Mouse (Mus musculus): Measurements from ENCODE around the gene Olfr307.
"Not testable (repeated sequence)": the region's sequence is repeated elsewhere in the genome, so short reads cannot be mapped to it uniquely, and the experiment has no call there.

Olfr307 gene

DNA sequence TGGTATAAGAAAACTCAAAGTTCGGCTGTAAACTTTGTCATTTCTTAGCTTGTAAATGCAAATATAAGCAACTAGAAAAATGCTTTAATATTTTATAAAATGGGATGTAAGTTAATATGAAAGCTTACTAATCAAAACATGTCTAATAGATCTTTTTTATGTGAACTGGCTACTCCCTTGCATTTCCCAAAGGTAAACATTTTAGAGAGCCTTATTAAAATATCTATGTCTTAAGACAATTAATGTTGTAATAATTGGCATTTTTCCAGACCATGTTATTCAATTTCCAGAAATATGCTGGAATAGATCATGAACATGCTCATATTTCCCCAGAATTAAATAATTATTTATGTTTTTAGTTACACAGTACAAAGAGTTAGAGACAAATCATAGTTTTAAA lies at the start of gene Olfr307:
Olfr307 (minus strand) TSS at position 101 of the 400 bp plus-strand sequence.
- no peak for DNase-seq (ENCODE audit: low read depth in 2 of 2, low spot score in 2 of 2)

DNA sequence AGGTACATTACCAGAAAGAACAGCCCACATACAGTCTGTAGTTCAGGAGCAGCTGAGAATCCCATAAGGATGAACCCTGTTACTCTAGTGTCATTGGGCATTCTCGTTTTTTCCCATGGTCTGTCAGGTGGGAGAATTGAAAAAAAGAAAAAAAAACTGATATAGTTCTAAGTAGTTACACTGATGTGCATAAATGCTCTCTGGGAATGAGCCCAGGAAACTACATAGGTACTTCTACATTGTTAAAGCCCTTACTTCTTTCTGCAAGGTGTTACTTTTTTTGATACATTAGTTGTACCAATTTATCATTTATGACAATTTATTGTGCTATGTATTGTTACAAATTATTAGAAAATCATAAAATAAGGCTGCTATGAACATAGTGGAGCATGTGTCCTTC lies 49.2 kb upstream of the Olfr307 start, which contains the start of gene Olfr304:
Olfr304 (minus strand) TSS at position 101 of the 400 bp plus-strand sequence.
- no peak for DNase-seq (ENCODE audit: low read depth in 2 of 2, low spot score in 2 of 2)

DNA sequence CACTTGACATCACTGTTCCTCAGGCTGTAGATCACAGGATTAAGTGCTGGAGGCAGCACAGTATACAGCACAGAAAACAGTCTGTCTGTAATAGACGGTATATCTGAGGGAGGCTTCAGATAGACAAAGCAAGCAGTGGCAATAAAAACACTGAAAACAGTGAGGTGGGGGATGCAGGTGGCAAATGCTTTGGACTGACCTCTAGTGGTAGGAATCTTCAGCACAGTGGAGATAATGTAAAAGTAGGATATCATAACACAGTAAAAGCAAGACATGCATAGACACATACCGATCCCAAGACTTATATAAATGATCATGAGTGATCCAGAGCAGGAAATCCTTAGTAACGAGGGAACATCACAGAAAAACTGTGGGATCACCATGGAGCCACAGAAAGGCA lies 48.4 kb upstream of the Olfr307 start:
- DNase-seq (ENCODE audit: low read depth in 2 of 2, low spot score in 2 of 2), result no peak

DNA sequence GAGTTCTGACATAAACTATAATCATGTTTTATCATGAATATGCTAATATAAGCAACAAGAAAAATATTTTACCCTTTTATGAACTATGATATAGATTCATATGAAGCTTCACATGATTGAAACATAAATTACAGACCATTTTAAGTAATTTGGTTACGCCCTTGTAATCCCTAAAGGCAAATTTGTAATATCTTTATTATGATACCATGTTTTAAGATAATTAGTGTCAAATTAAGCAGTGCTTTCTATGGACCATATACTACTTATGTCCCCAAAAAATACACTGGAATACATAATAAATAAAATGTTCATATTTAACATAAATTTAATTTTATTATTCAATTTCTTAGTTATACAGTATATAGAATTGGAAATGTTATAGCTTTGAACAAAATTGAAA lies 29.4 kb upstream of the Olfr307 start, which contains the start of gene Olfr305:
Olfr305 (minus strand) TSS at position 101 of the 400 bp plus-strand sequence.
- DNase-seq (ENCODE audit: low read depth in 2 of 2, low spot score in 2 of 2), result no peak

DNA sequence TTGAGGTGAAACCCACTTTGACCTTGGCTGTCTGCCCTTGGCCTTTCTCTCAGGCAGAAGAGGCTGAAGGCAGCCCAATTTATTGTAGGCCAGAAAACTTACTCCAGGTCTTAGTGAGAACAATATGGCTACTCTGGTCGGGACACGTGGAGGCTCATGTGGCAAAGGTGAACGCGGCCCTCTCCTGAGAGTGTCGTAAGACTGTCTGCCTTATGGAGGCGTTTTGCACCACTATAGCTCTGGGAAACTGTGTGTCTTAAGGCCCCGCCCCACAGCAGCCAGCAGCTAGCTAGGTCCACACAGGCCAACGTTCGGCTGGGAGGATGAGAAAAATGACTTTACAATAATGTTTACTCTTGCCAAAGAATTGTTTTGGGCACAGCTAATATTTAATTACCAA lies 8.9 kb upstream of the Olfr307 start:
- DNase-seq (ENCODE audit: low read depth in 2 of 2, low spot score in 2 of 2), result not testable (repeated sequence)

DNA sequence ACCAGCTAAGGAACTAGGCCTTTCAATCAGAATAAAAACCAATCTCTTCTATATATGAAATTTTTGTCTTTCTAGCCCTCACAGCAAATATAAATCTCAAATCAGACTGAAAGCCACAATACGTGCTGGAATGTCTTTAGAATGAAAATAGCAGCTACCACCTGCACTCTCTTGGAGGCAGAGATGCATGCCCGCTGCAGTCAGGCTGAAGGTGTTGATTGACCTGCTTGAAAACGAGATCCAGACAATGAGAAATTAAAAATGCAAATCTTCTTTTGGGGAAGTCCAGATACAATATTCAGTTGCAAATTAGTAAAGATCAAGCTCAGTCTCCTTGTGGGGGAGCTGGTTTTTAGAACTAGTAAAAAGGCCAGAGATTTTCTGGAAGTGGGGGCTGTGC lies 6.9 kb upstream of the Olfr307 start:
- no peak for DNase-seq (ENCODE audit: low read depth in 2 of 2, low spot score in 2 of 2)

DNA sequence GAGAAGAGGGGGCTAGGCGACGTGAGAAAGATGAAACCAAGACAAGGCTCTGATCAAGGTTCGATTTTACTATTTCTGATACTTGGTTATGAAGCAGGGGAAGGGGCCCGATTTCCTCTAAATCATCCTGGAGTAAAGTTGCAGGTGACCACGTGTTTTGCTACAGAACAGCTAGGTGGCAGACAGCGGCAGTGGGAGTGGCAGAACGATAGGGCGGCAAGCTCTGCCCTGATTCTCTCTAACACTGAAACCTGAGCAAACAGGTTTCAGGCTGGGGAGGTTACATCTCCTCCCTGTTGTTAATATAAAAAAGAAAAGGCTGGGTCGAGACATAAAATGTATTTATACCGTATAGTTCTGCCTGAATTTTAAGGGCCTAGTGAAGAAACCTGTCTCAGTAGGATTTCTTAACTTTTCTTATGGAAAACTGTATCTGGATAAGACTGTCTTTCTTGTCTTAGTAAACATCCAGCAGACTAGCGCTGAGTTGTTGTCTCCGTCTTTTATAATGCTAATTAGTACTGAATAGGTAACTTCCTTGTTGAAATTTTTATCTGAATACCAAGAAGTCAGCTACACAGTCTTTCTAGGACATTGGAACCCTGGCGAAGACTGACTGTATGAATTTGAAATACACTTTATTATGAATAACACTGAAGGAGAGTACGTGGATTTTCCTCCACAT lies 5.6 kb upstream of the Olfr307 start:
- DNase-seq (ENCODE audit: low read depth in 2 of 2, low spot score in 2 of 2), result no peak

DNA sequence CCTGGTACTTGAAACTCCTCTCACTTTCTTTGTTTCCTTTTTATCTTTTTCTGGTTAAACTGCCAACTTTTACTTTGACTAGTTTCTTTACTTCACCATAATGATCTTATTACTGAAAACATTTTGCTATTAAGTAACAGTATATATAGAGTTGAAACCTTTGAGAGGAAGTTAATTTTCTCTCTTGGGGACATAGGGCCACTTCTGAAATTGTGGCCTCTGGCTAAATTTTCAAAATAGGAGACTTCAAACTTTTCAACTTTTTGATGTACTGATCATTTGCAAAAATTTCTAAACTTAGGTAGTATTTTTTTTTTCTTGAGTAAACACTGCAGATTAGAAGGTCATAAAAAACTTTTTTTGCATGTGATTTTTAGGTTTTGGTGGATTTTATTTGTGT lies 11.9 kb downstream of the Olfr307 start, which contains the start of gene Olfr308:
Olfr308 (minus strand) TSS at position 101 of the 400 bp plus-strand sequence.
- no peak for DNase-seq (ENCODE audit: low read depth in 2 of 2, low spot score in 2 of 2)

DNA sequence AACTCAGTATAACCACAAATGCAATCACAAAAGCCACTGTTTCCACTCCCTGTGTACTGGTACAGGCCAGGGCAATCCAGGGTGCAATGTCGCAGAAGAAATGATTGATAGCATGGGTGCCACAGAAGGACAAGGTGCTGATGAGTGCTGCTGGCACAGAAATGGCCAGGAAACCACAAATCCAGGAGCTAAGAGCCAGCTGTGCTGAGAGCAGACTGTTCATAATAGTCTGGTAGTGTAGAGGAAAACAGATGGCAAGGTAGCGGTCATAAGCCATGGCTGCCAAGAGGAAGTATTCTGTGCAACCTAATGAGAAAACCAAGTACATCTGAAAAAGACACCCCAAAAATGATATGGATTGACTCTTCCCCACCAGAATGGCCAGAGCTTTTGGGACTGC lies 16.1 kb downstream of the Olfr307 start:
- no peak for DNase-seq (ENCODE audit: low read depth in 2 of 2, low spot score in 2 of 2)

DNA sequence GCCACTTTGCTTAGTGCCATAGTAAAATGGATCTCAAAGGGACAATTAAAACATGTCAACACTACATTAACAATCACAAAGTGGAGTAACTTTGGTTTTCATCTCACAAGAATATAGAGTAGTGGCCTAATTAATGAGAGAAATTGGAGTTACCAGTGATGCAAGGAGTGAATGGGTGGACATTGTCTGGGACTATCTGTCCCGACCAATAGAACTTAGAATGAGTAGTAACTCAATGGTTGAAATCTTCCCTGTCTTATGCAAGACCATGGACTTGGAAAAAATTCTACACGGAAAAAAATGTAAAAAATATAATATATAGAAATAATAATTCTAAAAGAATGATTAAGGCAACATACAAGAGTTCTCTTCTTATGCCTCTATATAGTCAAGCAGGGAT lies 23.8 kb downstream of the Olfr307 start, which contains the start of gene Olfr309:
Olfr309 (minus strand) TSS at position 101 of the 400 bp plus-strand sequence.
- DNase-seq (ENCODE audit: low read depth in 2 of 2, low spot score in 2 of 2), result no peak
